Mouse (Mus musculus): ENCODE results near the gene Pdia3.
"Not testable (repeated sequence)": the region's sequence is repeated elsewhere in the genome, so short reads cannot be mapped to it uniquely, and the experiment has no call there.

Gene Pdia3

GRCm38 (mm10) chr2:121475306-121475705 lies 61.7 kb downstream of the Pdia3 start:
- DNase-seq (ENCODE audit: low read depth, low spot score): not testable (repeated sequence)

GRCm38 (mm10) chr2:121477491-121478266 lies 64.1 kb downstream of the Pdia3 start:
- no peak for DNase-seq (ENCODE audit: low read depth, low spot score)

GRCm38 (mm10) chr2:121480498-121480897 lies 66.9 kb downstream of the Pdia3 start:
- no peak for DNase-seq (ENCODE audit: low read depth, low spot score)

GRCm38 (mm10) chr2:121480916-121481315 lies 67.3 kb downstream of the Pdia3 start:
- not testable (repeated sequence) for DNase-seq (ENCODE audit: low read depth, low spot score)

GRCm38 (mm10) chr2:121483576-121483975 lies 70.0 kb downstream of the Pdia3 start:
- DNase-seq (ENCODE audit: low read depth, low spot score): no peak

GRCm38 (mm10) chr2:121484403-121484802 lies 70.8 kb downstream of the Pdia3 start:
- not testable (repeated sequence) for DNase-seq (ENCODE audit: low read depth, low spot score)

All from brain, embryonic 18.5 days (tissue).